Mouse (Mus musculus) CD4-positive helper T cell, adult 2 months (primary cell): Measurements from ENCODE around the gene Asap3.

Experiments
- DNase-seq: peaks from one replicate; pipeline ENCODE4 v3.0.0-alpha.2; 2012; ENCODE audit warnings: low read depth, missing footprints, low spot score

Gene Asap3

DNA sequence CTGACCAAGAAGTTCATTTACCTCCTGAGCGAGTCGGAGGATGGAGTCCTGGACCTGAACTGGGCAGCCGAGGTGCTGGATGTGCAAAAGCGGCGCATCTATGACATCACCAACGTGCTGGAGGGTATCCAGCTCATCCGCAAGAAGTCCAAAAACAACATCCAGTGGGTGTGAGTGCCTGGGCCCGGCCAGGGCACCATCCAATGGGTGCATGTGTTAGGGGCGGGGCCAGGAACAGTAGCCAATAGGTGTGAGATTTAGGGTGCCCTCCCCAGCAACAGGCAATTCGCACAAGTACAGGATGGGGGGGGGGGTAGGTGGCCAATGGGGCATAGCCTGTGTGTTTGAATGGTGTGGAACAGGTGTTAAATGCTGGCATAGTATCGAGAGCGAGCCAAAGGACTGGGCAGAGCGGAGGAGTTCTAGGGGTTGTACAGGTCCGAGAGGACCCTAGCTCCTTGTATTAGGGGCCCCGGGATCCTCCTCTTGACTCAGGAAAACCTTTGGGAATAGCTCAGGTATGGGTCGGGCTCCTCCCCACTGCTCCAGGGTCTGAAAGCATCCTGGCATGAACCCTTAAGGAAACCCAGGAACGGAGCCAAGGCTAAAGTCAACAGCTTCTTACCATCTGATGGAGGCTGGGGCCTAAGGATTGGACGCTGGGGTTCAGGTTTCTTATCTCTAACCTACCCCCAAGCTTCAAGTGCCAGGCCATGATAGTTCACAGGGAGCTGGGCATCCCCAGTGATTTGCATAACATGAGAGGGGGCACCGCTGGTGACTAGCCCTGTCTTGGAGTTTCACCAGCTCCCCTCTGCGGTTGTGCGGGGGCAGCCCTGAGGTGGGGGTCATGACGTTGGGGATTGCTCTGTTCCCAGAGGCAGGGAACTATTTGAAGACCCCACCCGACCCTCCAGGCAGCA lies 25.5 kb upstream of the Asap3 start:
- peak; percentile 92 for DNase-seq

DNA sequence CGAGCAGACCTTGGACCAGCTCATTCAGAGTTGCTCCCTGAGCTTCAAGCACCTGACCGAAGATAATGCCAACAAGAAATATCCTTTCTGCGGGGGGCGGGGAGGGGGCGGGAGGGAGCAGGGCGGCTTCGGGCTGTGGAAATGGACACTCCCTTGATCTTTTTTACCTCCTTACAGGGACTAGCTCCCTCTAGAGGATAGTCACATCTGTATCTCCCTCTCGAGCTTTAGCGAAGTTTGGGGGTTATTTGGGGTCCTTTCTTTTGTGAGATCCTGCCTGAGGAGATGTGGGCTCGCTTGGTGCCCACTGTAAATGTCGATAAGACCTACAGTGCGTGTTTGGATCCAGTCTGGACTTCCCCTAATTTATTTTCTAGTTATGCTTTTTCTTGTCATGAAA lies 24.8 kb upstream of the Asap3 start:
- DNase-seq, result no peak

DNA sequence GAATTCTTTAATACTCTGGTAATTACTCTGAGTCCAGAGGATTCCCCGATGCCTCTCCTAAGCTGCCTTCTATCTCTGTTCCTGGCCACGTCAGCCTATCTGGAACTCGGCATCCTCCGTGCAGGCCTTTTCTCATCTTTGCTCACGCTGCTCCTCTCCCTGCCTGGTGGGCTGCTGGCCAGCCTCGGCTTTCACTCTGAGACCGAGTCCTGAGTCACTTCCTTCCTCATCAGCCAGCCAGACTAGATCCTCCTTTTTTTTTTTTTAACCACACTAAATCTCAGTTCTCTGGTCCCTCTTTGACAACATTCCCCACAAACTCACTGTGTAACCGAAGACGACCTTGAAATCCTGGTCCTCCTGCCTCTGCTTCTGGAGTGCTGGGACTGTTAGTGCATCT lies 20.8 kb upstream of the Asap3 start:
- DNase-seq, result no peak

DNA sequence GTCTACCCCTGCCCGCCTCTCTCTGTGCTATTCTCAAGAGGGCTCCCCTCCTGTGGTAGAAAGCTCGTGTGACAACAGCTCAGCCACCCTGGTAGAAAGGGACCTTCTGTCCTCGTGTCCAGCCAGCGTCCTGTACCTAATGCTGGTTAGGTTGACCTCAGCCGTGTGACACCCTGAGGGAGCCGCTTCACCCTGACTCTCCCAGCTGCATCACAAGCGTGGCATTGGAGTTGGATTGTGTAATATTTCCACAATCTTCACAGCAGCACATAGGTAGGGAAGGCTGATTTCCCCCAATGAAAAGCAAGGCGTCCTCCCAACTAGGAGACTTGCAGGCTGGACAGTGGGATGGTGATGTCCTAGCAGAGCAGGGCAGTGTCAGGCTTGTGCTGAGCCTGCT lies 19.9 kb upstream of the Asap3 start:
- DNase-seq, result no peak

- no peak for DNase-seq
Observed at GRCm38 (mm10) chr4:136186739-136187472, 19.3 kb upstream of the Asap3 start.

DNA sequence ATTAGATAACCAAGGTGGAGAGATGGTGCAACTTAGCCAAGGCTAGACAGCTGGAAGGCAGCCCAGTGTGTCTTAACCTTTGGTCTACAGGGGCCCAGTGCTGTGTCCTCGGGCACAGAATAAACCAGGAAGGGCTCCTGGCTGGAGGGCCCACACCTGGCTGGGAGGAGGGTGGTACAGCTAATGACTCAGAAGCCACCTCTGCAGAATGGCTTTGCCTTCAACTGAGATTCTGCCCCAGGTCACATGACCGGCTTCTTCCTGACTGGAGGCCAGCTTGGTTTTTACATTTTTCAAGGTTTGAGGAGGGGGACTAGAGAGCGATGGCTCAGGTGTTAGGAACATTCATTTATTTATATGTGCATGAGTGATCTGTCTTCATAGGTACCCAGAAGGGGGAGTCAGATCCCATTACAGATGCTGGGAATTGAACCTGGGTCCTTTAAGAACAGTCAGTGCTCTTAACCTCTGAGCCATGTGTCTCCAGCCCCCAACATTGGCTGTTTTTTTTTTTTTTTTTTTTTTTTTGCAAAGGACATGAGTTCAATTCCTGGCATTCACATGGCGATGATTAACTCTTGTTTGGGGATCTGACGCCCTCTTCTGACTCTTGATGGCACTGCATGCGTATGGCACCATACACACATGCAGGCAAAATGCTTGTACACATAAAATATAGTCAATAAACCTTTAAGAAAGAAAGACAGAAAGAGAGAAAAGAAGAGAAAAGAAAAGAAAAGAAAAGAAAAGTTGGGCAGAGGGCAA lies 17.0 kb upstream of the Asap3 start:
- peak; percentile 60 for DNase-seq

DNA sequence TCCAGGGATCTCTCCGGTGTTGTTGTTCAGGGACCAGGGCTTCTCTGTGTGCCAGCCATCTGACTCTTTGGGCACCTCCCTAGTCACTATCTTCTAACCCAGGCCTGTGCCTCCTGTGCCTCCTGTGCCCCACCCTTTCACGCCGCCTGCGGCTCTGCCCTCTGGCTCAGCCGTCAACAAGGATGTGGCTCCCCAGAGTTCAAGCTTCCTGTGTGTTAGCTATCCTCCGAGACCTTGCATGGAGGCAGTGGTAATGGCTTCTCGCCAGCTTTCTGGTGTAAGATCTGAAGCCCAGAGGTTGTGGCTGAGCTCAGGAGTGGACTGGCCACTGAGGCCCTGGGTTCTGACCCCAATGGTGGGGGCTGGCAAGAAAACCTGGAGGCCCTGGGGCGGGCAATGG lies 16.3 kb upstream of the Asap3 start:
- DNase-seq, result peak; percentile 82

GRCm38 (mm10) chr4:136193571-136193970 lies 12.6 kb upstream of the Asap3 start:
- DNase-seq, result no peak

GRCm38 (mm10) chr4:136195029-136195428 lies 11.1 kb upstream of the Asap3 start:
- no peak for DNase-seq

GRCm38 (mm10) chr4:136195629-136196028 lies 10.5 kb upstream of the Asap3 start:
- DNase-seq, result no peak

- DNase-seq, result peak; percentile 20
Observed at GRCm38 (mm10) chr4:136196201-136196600, 10.0 kb upstream of the Asap3 start.

- no peak for DNase-seq
Observed at GRCm38 (mm10) chr4:136198846-136199245, 7.3 kb upstream of the Asap3 start.

DNA sequence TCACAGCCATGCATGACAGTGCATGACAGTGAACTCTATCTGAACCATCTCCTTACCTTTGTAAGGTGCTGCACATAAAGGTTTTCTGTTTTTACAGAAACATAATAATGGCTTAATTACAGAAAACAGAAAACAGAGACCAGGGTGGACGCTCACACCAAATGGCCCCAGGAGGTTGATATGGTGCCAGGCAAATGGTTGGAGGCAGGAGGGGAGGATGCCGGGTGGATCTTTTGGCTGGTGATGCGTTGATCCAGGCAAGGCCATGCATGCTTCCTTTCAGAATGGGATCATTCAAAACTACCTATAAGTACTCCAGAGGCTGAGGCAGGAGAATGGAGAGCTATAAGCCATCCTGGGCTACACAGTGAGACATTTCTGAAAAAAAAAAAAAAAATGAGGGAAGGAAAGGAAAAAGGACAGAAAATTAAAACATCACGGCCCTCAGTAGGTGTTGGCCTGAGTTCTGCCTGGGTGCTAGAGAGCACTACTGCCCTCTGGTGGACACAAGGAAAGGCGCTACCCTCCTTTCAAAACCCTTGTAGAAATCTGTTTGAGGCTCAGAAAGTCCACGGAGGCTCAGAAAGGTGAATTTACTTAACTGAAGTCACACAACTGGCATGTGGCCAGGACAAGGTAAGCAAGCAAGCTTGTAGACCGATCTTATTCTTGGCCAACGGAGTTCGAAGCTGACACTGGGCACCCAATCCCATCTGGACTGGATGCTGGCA lies 6.4 kb upstream of the Asap3 start:
- DNase-seq, result peak; percentile 70

- DNase-seq, result peak; percentile 74
Observed at GRCm38 (mm10) chr4:136202509-136202908, 3.7 kb upstream of the Asap3 start.

- DNase-seq, result no peak
Observed at GRCm38 (mm10) chr4:136204775-136205174, 1.4 kb upstream of the Asap3 start.

DNA sequence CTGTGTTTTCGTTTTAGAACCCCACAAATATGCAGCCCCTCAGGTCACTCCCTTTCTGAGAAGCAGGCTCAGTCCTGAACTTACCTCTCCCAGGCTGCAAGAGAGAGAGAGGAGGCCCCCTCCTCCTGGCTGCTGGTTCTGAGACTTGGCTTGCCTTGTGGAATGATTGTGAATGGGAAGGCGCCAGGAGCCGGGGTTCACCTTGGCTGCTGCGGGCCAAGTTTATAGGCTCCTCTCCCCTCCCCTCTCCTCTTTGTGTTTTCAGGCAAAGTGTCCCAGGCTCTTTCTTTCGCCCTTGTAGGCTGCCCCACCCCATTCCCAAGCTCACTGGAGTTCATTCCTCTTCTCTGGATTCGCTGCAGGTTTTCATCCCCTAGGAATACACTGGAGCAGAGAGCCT lies 778 bp downstream of the Asap3 start:
- no peak for DNase-seq

DNA sequence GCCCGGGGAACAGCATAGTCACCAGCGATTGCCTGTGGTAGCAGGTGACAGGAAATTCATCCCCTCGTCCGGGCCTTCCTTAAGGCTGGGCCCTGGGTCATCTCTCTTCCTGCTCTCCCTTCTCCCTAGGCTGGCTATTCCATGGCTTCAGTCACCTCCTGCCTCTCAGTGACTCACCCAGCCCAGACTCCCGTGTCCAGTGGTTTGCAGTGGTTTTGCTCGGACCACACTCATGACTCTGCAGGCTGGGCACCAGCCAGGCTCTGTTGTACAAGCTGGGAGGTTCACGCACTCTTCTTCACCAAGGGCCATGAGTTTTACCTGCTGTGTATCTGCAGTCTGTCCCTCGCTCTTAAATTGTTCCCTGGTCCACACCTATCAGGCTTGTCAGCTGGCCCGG lies 4.8 kb downstream of the Asap3 start:
- no peak for DNase-seq

DNA sequence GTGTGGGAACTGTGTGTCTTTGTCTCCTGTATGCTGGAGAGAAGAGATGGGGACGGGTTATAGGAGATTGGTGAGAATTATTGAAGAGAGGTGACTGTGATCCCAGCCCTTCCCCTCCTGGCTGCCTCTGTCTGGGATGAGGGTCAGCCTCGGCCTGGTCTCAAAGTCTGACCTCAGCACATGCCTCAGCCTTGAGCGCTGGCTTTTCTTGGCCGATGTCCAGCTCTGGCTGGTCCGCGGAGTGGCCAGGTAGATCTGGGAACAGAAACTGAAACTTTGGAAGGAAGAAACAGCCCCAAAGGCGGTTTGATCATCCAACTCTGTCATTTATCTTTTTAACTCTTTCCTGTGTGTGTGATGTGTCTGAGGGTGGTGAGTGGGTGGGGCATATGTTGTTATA lies 7.5 kb downstream of the Asap3 start:
- DNase-seq, result no peak

GRCm38 (mm10) chr4:136214828-136215227 lies 8.7 kb downstream of the Asap3 start:
- DNase-seq, result no peak

GRCm38 (mm10) chr4:136215576-136215975 lies 9.4 kb downstream of the Asap3 start:
- no peak for DNase-seq

GRCm38 (mm10) chr4:136217063-136217462 lies 10.9 kb downstream of the Asap3 start:
- no peak for DNase-seq
